Mouse (Mus musculus) large intestine, adult 2 months (tissue): Measurements from ENCODE around the gene Atp4a. TPM values are rescaled to one million over a fixed set of nuclear protein-coding genes. Genes with fewer than 3 reads are reported as not detected.

ENCODE experiments used
- DNase-seq: peaks from one replicate; pipeline ENCODE4 v3.0.0-alpha.2; 2012; ENCODE audit warnings: low read depth, low spot score
- WGBS: fragments of 180-500 bp; shearing (Covaris S2); methylation state at CpG from one replicate; pipeline ENCODE4 v1.1.7; 2018; 5-methylcytosine and 5-hydroxymethylcytosine counted together
- polyA plus RNA-seq: library from polyadenylated mRNA; depleted of rRNA; stranded (reverse); fragments of >200 nt; gene quantifications from 2 replicates; pipeline ENCODE4 v1.2.3, GENCODE M21; 2012; rRNA removed

Atp4a gene
- polyA plus RNA-seq, result 0.71 and 1.2 TPM in 2 replicates

GRCm38 (mm10) chr7:30711942-30712341, at the start of gene Atp4a:
Atp4a (plus strand) TSS chr7:30712209.
- WGBS, result 85% methylated on average over 3 of the region's 3 CpGs
- DNase-seq, result no peak

DNA sequence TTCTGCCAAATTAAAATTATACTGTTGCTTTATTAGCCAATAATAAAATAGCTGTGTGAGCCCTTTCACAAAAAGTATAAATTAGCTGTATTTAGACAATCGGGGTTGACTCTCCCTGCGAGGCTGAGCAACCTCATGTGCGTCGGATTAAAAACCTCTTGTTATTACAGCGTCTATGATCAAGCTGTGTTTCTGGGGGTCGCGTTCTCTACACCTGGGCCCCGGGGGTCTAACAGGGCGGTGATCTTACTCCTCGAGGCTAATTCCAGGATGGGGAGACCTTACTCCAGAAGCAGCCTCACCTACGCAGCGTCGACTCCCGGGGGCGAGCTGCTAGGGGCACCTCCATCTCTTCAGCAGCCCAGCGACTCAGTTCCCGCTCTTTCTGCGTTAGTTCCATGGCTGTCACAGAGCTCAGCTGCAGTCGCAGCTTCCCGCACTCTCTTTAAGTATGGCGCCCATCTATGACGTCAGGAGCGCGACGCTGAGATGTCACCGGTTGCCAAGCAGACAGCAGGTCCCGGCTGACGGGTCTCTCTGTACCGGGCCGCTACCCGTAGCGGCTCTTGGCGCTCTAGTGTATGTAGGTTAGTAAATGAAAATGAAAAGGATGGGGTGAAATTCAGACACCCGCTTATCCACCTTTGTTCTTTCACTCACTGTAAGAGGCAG, 47.3 kb upstream of the Atp4a start, which contains the start of gene Haus5:
Haus5 (minus strand) TSS at position 466 of the 672 bp plus-strand sequence.
- peak; percentile 77 for DNase-seq
- under 1% methylated on average over 34 of the region's 34 CpGs for WGBS

- 5% methylated on average over 11 of the region's 11 CpGs for WGBS
- no peak for DNase-seq
Measured at GRCm38 (mm10) chr7:30665321-30665720, 46.7 kb upstream of the Atp4a start.

GRCm38 (mm10) chr7:30669229-30669628, 42.8 kb upstream of the Atp4a start:
- DNase-seq, result no peak
- WGBS, result 16% methylated on average over 3 of the region's 3 CpGs

DNA sequence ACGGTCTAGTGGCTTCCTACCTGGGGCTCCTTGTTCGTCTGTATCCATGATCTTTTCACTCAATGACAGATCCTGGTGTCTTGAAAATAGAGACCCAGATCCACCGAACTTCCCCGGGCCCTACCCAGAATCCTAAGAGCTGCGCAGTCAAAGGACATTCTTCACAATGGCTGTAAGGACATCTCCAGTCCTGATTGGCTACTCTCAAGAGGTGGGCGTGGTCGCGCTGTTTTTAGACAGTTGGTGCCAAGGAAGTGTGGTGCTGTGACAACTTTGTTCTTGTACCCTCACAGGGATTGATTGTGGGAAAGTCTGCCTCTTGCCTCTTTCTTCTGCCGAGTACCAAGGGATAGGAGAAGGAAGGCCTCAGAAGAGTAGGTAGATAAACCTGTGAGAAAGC, 40.5 kb upstream of the Atp4a start, which contains the start of gene Pmis2:
Pmis2 (minus strand) TSS at position 126 of the 400 bp plus-strand sequence.
- no peak for DNase-seq
- WGBS, result 72% methylated on average over 9 of the region's 9 CpGs

GRCm38 (mm10) chr7:30678263-30678975, 33.6 kb upstream of the Atp4a start:
- no peak for DNase-seq
- WGBS, result 67% methylated on average over 5 of the region's 5 CpGs

GRCm38 (mm10) chr7:30681897-30682296, 30.1 kb upstream of the Atp4a start:
- no peak for DNase-seq
- 49% methylated on average over 5 of the region's 5 CpGs for WGBS

- no peak for DNase-seq
- WGBS, result 83% methylated on average over 2 of the region's 2 CpGs
Measured at GRCm38 (mm10) chr7:30683425-30683824, 28.6 kb upstream of the Atp4a start.

DNA sequence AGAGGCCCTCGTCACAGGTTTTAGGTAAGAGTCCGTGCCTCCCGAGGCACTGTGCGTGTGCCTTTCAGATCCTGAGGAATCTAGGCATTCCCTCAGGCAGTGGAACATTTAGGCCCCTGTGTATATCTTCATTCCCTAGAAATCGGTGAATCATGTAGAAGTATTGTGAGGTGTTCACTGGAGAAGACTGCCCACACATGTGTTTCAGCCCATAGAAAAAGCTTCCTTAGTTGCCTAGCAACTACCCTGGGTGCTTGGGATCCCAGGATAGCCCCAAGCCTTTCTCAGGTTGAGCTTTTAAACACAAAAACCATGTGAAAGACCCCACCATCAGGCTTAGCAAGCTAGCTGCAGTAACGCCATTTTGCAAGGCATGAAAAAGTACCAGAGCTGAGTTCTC, 23.7 kb upstream of the Atp4a start:
- DNase-seq, result no peak
- WGBS, result 59% methylated on average over 6 of the region's 6 CpGs

GRCm38 (mm10) chr7:30698101-30698500, 13.9 kb upstream of the Atp4a start:
- 22% methylated on average over 5 of the region's 5 CpGs for WGBS
- DNase-seq, result no peak

DNA sequence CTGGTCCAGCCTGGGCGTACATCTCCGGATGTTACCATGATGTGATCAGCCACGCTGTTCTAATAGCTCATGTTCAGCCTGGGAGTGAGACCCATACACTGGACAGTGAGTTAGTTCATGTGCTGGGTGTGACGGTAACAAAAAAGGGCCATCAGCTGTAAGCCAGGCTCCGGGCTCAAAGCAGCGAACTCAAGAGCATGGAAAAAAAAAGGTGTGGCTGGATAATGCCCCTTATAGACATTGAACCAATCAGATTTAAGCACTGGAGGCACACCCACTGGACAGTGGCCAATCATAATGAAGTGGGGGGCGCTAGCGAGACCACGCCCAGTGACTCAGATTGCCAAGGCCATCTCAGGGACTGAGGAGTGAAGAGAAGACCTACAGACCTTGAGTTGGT, 13.4 kb upstream of the Atp4a start, which contains the start of gene 2200002J24Rik:
2200002J24Rik (plus strand) TSS at position 338 of the 400 bp plus-strand sequence.
- DNase-seq, result peak; percentile 38

GRCm38 (mm10) chr7:30706214-30706882, 5.7 kb upstream of the Atp4a start:
- WGBS, result 43% methylated on average over 8 of the region's 8 CpGs
- DNase-seq, result no peak

More for the DNA sequence above, 13.4 kb upstream of the Atp4a start, which contains the start of gene 2200002J24Rik:
- WGBS, result 28% methylated on average over 9 of the region's 9 CpGs

DNA sequence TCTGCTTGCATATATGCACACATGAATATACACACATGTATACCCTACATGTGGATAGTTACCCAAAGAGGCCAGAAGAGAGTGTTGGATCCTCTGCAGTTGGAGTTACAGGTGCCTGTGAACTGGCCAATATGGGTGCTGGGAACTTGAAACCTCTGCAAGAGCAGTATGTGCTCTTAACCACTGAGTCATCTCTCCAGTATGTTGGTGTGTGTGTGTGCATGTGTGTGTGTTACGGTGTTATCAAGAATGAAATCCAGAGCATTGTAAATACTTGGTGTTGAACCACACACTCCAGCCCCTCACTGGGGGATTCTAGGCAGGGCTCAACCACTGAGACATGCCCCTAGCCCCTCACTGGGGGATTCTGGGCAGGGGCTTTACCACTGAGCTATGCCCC, 4.6 kb upstream of the Atp4a start:
- no peak for DNase-seq
- 84% methylated on average over 1 of the region's 1 CpGs for WGBS

- WGBS, result 2% methylated on average over 43 of the region's 43 CpGs
- no peak for DNase-seq
Measured at GRCm38 (mm10) chr7:30717006-30717715, 5.2 kb downstream of the Atp4a start.

- WGBS, result 12% methylated on average over 14 of the region's 14 CpGs
- DNase-seq, result no peak
Measured at GRCm38 (mm10) chr7:30717716-30718046, 5.7 kb downstream of the Atp4a start.

DNA sequence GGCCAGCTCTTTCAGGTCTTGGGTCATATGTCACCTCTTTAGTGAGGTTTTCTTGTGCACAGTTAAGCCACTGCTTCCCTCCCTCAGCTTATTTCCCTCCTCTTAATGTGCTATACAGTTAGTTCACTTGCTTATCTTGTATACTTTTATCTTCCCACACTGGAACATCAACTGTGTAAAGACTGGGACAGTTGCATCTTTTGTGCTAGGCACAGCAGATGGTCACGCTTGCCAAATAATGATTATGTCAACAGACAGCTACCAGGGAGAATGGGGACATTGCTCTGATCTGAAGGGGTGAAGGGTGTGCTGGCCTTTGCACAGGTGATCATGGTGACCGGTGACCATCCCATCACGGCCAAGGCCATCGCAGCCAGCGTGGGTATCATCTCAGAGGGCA, 7.7 kb downstream of the Atp4a start:
- no peak for DNase-seq
- 89% methylated on average over 5 of the region's 5 CpGs for WGBS

DNA sequence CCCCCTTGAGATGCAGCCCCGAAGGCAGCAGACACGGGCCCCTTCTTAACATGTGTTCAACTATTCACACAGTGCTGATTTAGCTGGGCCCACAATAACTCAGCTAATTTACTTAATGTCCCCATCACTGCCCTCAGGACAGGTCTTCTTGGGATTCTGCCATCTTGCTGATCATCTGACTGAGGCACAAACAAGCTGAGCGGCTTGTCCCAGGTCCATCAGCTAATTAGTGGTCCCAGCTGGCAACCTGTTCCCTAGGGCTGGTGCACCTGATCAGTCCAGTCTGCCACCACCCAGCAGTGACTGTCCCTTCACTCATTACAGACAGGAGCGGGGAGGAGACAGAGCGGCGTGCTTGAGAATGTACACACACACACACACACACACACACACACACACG, 9.3 kb downstream of the Atp4a start:
- WGBS, result 91% methylated on average over 7 of the region's 7 CpGs
- no peak for DNase-seq

GRCm38 (mm10) chr7:30723274-30723953, 11.4 kb downstream of the Atp4a start:
- DNase-seq, result no peak
- 50% methylated on average over 6 of the region's 6 CpGs for WGBS

- WGBS, result 37% methylated on average over 6 of the region's 6 CpGs
- no peak for DNase-seq
Measured at GRCm38 (mm10) chr7:30728214-30728613, 16.2 kb downstream of the Atp4a start.
